Mouse (Mus musculus) gonadal fat pad, adult 2 months (tissue): ENCODE results near the gene Cd52. TPM values are rescaled to one million over a fixed set of nuclear protein-coding genes. Genes with fewer than 3 reads are reported as not detected.
"Not testable (repeated sequence)": the region's sequence is repeated elsewhere in the genome, so short reads cannot be mapped to it uniquely, and the experiment has no call there.

Experiments used
- DNase-seq: peaks from one replicate; pipeline ENCODE4 v3.0.0-alpha.2; 2012; ENCODE audit warnings: low read depth
- polyA plus RNA-seq: library from polyadenylated mRNA; depleted of rRNA; stranded (reverse); fragments of >200 nt; gene quantifications from 2 replicates; pipeline ENCODE4 v1.2.3, GENCODE M21; 2012; rRNA removed

Gene Cd52
- polyA plus RNA-seq, result 1,433 and 3,556 TPM in 2 replicates

GRCm38 (mm10) chr4:134094923-134095547 lies at the start of gene Cd52:
Gene Cd52, minus strand, starts transcription at chr4:134095082.
- DNase-seq, result no peak

GRCm38 (mm10) chr4:134144297-134144696 lies 49.4 kb upstream of the Cd52 start:
- not testable (repeated sequence) for DNase-seq

GRCm38 (mm10) chr4:134138857-134139256 lies 44.0 kb upstream of the Cd52 start:
- no peak for DNase-seq

- DNase-seq, result no peak
Measured at GRCm38 (mm10) chr4:134136280-134136926, 41.5 kb upstream of the Cd52 start.

- no peak for DNase-seq
Measured at GRCm38 (mm10) chr4:134132519-134133095, 37.7 kb upstream of the Cd52 start.

GRCm38 (mm10) chr4:134132117-134132516 lies 37.2 kb upstream of the Cd52 start:
- DNase-seq, result no peak

- DNase-seq, result no peak
Measured at GRCm38 (mm10) chr4:134129482-134129881, 34.6 kb upstream of the Cd52 start.

GRCm38 (mm10) chr4:134128983-134129362 lies 34.1 kb upstream of the Cd52 start:
- DNase-seq, result no peak

GRCm38 (mm10) chr4:134128221-134128982 lies 33.5 kb upstream of the Cd52 start, which contains the start of gene Sh3bgrl3:
Gene Sh3bgrl3, minus strand, starts transcription at chr4:134128789.
- no peak for DNase-seq

GRCm38 (mm10) chr4:134127793-134128192 lies 32.9 kb upstream of the Cd52 start:
- no peak for DNase-seq

- no peak for DNase-seq
Measured at GRCm38 (mm10) chr4:134127121-134127455, 32.2 kb upstream of the Cd52 start.

- DNase-seq, result no peak
Measured at GRCm38 (mm10) chr4:134126300-134127120, 31.6 kb upstream of the Cd52 start.

- no peak for DNase-seq
Measured at GRCm38 (mm10) chr4:134125383-134126060, 30.6 kb upstream of the Cd52 start.

- no peak for DNase-seq
Measured at GRCm38 (mm10) chr4:134123680-134124551, 29.0 kb upstream of the Cd52 start.

- no peak for DNase-seq
Measured at GRCm38 (mm10) chr4:134123147-134123546, 28.3 kb upstream of the Cd52 start.

- DNase-seq, result no peak
Measured at GRCm38 (mm10) chr4:134122281-134122680, 27.4 kb upstream of the Cd52 start.

- no peak for DNase-seq
Measured at GRCm38 (mm10) chr4:134121571-134121970, 26.7 kb upstream of the Cd52 start.

GRCm38 (mm10) chr4:134120916-134121315 lies 26.0 kb upstream of the Cd52 start:
- no peak for DNase-seq

GRCm38 (mm10) chr4:134120192-134120805 lies 25.4 kb upstream of the Cd52 start:
- no peak for DNase-seq

GRCm38 (mm10) chr4:134119644-134120043 lies 24.8 kb upstream of the Cd52 start:
- no peak for DNase-seq
